Mouse (Mus musculus): ENCODE results near the gene Phlpp1.

Gene Phlpp1

DNA sequence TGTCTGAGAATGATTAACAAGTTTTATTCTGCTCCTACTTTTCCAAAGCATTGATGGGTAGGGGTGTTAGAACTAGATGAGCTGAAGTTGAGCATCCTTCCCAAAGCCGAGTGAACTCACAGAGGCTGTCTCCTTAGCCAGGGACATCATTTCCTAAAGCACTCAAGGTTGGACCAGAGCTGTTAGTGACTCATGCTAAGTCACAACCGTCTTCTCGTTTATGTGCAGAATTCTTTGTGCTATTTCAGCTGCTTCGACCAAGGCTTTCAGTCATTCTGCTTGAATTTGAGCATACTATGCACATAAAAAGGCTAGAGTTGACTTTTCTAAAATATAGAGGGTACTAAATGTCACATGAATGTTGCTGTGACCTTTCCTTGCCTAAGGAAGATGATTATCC, 142.9 kb downstream of the Phlpp1 start:
- DNase-seq (ENCODE audit: low spot score in 2 of 2), result no peak

DNA sequence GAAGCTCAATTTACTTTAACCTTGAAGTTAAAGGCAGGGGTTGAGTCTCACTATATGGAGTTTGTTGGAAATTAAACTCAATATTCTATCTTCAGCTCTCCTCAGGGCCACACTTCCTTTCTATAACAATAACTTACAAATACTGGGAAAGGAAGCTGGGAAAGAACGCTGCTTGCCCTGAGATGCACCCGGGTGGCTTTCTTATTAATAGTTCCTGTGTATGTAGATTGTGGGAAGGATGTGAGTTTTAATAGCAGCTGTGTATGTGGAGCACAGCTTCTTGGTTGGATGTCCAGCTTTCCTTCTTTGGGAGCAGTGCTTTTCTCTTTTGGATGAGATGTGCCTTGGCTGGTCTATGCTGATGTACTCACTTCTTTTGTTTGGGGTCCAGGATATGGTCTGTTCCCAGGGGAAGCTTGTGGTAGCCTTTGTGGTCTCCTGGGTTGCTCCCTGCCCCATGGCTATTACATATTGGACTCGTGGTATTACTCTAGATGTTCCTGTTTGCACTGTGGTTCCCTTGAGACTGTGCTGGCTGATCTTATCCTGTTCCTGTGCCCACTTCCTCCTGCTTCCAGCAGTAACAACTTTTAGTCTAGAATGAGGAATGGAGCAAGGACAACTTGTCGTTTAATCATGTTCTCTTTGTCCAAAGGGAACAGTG, 145.2 kb downstream of the Phlpp1 start:
- DNase-seq (ENCODE audit: low spot score in 2 of 2), result no peak

DNA sequence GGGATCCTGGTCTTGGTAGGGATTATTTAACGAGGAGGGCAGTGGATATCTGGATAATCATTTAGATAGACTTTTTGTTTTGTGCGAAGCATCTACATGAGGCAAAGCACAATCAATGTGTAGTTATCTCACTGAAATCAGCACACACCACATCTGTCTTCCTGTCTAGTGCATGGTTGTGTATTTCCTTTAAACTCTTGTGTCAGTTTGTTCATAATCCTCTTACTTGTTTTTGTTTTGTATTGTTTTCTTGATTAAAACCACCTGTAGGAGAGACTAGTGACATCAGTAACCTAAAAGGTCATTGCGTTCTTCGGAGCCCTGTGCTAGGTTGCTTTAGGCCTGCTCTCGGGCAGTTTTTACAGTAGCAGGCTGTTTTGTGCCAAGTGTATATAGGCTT, 146.8 kb downstream of the Phlpp1 start:
- no peak for DNase-seq (ENCODE audit: low spot score in 2 of 2)

DNA sequence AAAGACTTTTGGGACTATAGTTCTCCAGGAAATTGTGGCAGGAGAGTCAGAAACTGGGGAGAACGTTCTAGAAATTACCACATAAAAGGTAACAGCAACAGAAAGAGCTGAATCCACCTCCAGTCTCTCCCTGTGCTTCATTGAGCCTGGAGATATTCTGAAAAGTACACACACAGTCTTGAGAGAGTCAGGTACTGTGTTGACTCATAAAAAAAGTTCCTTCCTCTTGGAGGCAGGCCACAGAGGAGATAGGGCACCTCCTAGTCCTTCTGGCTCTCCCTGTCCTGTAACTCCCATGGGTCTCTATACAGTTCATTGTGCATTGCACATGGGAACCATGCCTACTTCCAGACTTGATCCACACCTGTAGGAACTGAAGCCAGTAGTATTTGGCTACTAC, 149.0 kb downstream of the Phlpp1 start:
- no peak for DNase-seq (ENCODE audit: low spot score in 2 of 2)

DNA sequence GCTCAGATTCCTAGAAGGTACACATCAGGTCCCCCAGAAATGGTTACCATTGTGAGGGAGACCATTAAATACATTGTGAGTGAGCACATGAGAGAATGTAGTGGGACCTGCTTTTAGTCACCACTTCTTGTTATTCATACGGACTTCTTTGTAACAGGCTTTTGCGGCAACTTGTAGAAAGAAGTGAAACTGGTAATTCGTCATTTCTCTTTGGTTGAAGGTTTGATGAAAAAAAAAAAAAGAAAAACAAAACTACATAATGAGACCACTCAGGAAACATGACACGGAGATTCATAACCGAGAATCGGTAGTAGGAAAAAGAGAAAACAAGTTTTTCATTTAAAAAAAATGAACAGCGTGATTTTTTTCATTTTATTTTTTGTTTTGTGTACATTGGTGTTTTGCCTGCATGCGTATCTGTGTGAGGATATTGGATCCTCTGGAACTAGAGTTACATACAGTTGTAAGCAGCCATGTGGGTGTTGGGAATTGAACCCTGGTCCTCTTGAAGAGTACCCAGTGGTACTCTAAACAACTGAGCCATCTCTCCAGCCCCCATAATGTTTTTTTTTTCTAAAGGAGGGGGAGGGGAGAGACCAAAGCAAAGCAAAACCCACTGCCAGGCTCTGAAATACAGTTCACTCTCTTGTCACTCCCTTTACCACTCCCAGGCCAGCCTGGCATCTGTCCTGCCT, 150.0 kb downstream of the Phlpp1 start:
- DNase-seq (ENCODE audit: low spot score in 2 of 2), result no peak

DNA sequence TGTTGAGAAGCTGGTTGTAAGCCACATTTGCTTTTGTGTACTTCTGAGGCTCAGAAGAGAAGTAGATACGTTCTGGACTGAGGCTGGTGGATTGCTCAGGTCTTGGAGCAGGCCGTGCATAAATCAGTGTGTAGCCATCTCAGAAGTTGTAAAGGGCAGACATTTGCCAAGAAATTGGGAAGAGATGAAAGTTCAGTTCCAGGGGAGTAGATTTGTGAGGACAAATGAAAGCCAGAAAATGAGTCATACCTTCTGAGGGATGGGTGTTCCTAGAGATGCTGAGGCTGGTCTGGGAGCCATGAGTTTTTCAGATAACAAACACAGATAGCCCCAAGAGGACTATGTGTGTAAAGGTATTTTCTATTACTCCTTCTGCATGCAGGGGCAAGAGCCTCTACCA, 155.1 kb downstream of the Phlpp1 start:
- no peak for DNase-seq (ENCODE audit: low spot score in 2 of 2)

DNA sequence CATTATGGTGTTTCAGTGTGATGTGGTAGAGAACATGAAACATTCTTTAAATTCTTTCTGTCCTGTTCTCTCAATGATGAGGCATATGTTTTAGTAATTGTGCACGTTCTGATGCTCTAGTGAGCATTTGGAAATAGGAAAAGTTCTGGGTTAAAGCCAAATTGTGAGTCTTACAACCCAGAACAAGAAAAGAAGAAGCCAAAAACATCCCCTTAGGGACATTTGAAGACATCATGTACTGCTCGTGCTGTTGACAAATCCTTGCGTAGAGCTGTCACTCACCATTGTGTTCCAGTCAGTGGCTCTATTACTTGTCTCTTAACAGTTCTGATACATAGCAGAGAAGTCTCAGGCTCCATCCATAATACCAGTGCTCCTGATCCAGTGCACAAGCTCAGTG, 170.5 kb downstream of the Phlpp1 start:
- no peak for DNase-seq (ENCODE audit: low spot score in 2 of 2)

DNA sequence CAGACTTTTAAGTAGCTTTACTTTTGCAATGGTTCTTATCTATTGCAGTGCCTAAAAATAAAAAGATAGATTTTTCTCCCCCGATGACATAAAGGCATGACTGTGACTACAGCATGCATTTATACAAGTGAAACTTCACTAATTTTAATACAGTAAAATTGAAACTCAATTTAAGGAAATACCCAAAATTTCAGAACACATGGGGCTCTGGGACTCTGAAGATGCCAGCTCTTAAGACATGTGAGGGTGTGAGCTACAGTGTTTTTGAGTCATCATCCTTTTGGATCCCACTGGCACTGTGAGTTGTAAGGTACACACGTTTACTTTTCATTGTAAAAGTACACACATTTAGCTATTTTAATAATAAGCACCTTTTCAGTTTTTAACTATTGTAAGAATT, 173.7 kb downstream of the Phlpp1 start:
- DNase-seq (ENCODE audit: low spot score in 2 of 2), result no peak

DNA sequence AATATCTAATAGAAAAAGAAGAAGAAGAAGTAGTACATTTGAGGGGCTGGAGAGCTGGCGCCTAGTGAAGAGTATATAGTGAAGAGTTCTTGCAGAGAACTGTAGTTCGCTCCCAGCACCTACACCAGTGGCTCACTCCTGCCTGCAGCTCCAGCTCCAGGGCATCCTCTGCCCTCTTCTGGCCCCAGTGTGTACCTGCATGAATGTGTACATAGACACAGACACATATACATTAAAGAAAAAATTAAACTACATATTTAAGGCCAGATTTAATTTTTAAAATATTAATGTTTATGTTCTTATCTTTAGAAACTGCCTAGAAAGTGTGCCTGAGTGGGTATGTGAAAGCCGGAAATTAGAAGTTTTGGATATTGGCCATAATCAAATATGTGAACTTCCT, 175.2 kb downstream of the Phlpp1 start:
- DNase-seq (ENCODE audit: low spot score in 2 of 2), result no peak

DNA sequence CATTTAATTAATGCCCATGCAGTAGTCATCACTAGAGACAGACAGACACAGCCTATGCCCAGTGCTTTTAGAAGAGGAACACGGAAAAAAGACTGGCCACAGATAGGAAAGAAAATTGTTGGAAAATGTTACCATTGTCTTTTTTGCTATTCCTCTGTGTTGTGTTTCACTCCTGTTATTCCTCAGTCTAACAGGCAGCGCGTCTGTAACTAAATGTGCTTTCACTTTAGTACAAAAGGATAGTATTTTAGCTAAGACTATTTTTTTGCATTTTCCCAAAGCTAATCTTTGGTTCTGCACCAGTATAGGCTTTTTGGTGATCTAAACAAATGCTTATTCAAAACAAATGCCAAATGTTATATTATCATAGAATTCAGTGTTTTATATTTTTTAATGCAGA, 177.6 kb downstream of the Phlpp1 start:
- DNase-seq (ENCODE audit: low spot score in 2 of 2), result no peak

DNA sequence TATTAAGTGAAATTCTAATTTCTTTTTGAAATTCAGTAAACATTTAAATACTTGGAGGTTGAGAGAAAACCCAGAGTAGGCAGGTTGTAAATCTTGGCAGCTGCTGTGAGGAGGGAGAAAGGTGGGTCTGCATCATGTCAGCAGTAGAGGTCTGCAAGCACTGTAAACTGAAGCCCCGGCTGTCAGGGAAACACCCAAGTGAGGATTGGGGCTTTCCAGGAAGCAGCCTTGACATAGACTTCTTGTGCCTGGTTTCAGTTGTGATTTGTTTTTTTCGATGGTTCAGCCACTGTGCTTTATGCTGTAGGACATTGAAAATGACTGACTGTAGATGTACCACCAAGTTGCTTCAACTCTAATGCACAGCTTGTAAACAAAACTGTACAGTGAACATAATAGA, 180.0 kb downstream of the Phlpp1 start:
- no peak for DNase-seq (ENCODE audit: low spot score in 2 of 2)

DNA sequence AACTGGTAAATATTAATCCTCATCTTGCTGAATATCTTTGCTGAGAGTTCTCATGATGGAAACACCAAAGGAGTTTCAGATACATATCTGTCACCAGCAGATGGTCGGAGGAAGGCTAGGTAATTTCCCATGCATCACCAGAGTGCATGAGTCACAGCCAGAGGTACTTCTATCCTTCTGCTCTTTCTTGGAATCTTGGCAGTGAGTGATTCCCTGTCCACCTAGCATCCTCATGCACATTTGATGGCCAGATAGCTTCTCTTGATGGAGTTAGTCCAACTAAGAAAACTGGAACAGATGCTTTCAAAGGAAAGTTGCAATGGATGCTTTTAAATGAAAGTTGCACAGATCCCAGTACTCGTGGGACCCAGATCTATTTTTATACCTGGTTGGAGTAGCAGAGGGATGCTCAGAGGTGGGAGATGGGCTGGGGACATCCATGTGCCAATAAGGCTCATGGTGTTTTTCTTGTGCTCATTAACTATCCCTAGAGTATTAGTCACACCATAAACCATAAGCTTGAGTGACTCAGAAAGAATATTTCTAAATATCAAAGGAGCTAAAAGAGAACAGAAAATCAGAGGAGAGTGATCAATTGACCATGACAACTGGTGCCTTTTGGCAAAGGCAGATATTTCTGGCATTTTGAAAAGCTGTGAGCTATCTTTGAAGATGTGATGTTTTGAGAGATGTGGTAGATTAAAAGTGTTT, 181.4 kb downstream of the Phlpp1 start:
- no peak for DNase-seq (ENCODE audit: low spot score in 2 of 2)

DNA sequence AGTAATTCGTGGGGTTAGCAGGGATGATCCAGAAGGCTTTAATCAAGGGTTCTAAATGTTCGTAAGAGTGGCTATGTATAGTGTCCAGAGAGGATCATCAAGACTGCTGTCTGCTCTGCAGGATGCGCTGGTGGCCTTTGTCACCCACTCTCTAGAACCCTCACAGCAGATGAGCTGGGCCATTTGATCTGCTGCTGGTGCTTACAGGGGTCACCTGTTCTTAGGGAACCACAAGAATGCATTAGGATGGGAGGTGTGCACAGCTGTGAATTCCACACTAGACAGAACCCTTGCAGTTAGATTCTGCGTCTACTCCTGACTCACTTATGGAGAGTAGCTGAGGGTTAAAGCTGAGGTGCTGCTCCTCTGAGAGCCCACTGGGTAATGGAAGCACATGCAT, 182.4 kb downstream of the Phlpp1 start:
- no peak for DNase-seq (ENCODE audit: low spot score in 2 of 2)

DNA sequence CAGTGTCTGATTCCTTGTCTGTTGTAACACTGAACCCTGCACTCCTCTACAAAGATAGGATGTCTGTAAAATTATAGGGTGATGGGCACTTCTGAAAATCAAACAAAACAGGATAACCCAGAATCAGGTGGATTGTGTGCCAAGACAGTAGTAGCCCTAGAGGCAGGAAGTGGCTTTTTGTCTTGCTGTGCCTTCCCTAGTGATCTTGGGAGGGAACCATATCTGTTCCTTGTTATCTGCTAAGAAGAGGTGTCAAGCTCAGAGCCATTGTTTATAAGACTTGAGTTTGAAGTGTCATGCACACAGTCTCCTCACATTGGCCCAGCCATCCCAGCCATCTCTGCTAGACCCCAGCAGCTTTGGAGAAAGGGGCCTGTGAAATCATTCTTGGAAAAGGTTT, 187.9 kb downstream of the Phlpp1 start:
- DNase-seq (ENCODE audit: low spot score in 2 of 2), result no peak

DNA sequence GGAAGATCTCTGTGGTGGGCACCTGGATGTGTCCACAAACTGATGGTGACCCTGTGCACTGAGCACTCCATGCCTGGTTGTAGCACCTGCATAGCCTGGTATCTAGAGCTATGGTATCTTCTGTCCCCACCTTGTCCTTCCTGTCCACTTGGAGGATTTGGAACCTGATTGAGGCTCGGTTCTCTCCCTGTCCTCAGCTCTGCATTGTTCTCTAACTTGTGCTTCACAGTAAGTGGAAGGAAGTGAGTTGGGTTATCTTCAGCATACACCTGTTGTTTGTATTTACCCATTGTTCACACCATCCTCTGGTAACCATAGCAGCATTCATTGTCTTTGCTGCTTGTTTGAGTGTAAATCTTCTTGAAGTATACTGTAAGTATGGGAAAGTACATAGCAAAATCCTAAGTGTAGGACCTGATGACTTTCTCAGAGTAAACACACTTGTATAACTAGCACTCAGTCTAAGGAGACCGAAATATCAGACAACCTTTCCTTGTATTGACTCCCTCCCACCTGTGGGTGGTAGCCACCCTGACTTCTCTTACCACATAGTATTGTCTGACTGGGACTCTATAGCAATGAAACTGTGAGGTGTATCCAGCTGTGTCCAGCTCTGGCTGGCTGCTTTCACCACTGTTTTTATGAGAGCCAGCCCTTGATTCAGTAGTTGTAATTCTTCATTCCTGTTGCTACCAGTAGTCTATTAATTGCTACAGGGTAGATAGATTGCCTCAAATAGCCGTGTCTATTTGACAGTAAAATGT, 191.5 kb downstream of the Phlpp1 start:
- DNase-seq (ENCODE audit: low spot score in 2 of 2), result no peak

DNA sequence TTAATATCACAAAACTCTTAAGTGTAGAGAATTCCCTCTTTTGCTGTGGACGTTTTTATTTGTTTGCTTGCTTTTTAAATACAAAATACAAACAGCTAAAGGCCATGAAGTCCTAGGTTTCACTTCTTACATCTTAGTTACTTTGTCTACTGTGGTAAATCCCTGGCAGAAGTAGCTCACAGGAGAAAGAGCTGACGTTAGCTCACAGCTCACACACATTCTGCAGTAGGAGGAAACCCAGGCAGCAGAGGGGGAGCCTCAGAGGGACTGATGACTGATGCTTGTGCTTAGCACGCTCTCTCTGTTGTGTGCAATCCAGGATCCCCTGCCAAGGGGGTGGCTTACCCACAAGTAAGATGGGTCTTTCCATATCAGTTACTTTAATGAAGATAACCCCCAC, 197.8 kb downstream of the Phlpp1 start:
- no peak for DNase-seq (ENCODE audit: low spot score in 2 of 2)

DNA sequence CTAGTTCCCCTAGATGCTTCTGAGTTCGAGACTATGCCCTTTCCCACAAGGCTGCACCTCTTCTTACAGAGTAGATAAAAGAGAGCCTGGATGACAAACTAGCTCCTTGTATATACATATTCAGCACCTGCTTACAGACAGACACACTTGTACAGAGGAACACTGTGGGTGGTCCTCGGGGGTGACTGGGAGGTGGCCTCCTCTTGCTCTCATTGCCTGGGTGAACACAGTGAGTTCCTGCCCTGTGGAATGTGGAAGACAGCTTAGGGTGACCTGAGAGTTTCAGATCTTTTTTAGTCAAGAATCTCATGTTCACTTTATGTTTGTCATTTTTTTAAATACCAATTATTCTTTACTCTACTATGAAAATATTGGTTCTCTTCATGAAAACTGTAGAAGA, 200.9 kb downstream of the Phlpp1 start:
- DNase-seq (ENCODE audit: low spot score in 2 of 2), result no peak

DNA sequence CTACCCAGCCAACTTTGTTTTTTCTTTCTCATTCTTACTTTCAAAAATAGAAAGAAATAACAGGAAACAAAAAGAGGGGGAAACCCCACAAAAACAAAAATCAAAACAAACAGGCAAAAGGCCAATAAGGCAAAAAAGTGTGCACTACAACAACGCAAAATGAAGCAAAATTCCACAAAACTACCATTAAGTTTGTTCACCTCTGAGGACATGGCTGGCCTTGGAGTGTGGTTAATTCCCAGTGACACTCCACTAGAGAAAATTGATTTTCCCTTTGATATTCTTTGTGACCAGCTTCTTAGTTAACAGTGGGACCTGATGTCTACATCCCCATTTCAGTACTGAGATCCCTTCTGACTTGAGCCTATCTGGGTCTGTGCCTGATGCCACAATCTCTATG, 202.1 kb downstream of the Phlpp1 start:
- no peak for DNase-seq (ENCODE audit: low spot score in 2 of 2)

DNA sequence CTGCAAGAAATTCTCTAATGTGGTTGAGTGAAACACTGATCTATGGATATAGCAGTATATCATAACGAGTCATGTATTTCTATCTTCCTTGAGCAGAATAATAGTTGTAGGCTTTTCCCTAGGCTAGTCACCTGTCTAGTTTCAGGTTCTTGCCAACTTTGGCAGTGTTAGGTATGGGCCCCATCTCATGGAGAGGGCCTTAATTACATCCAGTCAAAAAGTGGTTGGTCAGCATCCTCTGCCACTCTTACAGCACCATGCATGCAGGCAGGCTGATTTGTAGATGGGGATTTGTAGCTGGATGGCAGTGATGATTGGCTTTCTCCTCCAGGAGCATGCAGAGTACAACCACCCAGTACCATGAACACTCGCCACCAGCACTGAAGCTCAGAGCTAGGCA, 202.7 kb downstream of the Phlpp1 start:
- DNase-seq (ENCODE audit: low spot score in 2 of 2), result no peak

DNA sequence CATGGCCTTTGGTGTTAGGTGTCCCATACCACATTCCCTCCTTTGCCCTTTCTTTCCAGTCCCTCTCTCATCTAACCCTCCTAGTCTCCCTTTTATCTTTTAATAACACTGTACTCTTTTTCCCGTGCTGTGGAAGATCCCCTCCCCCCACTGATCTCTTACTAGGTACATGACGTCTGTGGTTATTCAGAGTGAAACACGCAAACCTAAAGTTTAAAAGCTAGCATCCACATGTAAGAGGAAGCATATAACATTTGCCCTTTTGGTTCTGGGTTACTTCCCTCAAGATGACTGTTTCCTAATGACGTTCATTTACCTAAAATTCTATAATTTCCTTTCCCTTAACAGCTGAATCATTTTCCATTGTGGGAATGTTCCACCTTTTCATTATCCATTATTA, 203.4 kb downstream of the Phlpp1 start:
- DNase-seq (ENCODE audit: low spot score in 2 of 2), result no peak

DNA sequence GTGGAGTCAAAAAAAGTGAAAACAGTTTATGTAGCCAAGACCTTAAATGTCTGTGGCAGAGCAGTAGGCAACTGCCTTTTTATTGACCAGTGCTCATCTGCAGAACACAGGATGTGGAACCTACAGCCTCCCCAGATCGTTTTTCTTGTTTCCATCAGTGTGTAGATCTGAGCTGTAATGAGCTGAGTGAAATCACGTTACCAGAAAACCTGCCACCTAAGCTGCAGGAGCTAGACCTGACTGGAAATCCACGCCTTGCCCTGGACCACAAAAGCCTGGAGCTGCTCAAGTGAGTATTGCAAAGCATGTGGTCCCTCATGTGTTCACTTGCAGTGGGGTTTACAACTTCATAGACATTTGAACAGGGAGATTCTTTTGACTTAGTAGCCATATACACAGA, 204.5 kb downstream of the Phlpp1 start:
- DNase-seq (ENCODE audit: low spot score in 2 of 2), result no peak

DNA sequence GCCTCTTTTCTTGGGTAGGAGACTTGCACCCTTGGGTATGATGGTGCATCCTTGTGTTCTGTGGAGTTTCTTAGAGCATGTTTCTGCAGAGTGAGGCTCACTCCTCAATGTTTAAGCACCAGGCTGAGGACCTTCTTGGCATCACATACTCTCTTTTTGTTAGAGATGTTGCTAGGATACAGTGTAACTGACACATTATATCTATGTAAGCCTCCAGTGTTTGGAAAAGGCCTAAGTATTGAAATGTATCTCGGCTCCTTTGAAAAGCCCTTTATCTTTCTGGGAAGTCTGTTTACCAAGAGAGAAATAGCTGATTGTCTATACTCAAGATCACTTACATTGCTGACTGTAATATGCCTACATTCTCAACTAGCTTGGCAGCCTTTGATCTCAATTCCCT, 208.9 kb downstream of the Phlpp1 start:
- DNase-seq (ENCODE audit: low spot score in 2 of 2), result no peak

DNA sequence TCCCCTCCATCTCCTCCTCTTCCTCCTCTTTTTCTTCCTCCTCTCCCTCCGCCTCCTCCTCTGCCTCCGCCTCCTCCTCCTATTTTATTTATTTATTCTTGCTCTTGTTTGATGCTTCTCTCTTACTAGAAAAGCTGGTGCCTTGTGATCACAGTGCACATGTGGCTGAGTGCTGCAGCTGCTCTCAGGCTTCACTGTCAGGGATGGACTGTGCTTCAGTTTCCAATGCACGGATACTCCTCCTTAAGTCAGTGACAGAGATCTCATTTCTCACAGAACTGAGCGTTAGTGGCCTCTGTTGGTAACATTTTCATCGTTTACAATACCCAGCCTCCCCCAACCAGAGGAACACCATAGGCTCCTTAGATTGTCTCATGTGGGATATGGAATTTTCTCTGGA, 215.0 kb downstream of the Phlpp1 start:
- no peak for DNase-seq (ENCODE audit: low spot score in 2 of 2)
